Mouse (Mus musculus) hematopoietic multipotent progenitor cell, adult 10-12 weeks (in vitro differentiated cells): Measurements from ENCODE around the gene Sult1c2. TPM values are rescaled to one million over a fixed set of nuclear protein-coding genes. Genes with fewer than 3 reads are reported as not detected.

Experiments used
- polyA plus RNA-seq: library from polyadenylated mRNA; stranded (reverse); fragments of >175 nt; gene quantifications from 2 replicates; pipeline ENCODE4 v1.2.3, GENCODE M21; 2012; ENCODE audit warnings: low replicate concordance

Sult1c2 gene
- not detected in 2 replicates for polyA plus RNA-seq

DNA sequence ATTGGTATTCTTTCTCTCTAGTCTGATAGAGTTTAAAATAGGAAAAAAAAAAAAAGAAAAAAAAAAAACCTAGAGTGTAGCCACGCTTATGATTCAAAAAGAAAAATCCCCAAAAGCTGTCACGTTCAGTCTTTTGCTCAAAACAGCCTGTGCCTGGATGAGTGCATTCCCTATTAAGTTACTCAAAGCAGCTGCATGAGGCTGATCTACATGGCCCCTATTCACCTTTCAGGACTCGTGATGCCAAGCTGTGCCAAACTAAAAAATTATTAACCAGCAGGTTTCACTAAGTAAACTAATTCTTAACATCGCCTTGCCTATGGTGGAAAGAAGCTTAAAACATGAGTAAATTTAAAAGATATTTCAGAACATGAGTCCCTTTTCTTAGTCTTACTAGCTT lies at the start of gene Sult1c2:
TSS of gene Sult1c2 (minus strand) at position 134 of the 400 bp plus-strand sequence.

Other genes starting within 250 kb of the Sult1c2 start
- 0.98 and 7.3 TPM in 2 replicates for gene Sgo1, start 157.0 kb downstream of the Sult1c2 start, polyA plus RNA-seq
- not detected in 2 replicates for gene Sult1c1, start 144.3 kb upstream of the Sult1c2 start, polyA plus RNA-seq